Mouse (Mus musculus): ENCODE results near the gene Ddost.

Gene Ddost

GRCm38 (mm10) chr4:138311595-138311994, 7.1 kb downstream of the Ddost start:
- peak; percentile 23 for DNase-seq (ENCODE audit: low spot score)

- no peak for DNase-seq (ENCODE audit: low spot score)
Observed at GRCm38 (mm10) chr4:138312105-138312504, 7.6 kb downstream of the Ddost start.

GRCm38 (mm10) chr4:138313021-138313420, 8.5 kb downstream of the Ddost start:
- DNase-seq (ENCODE audit: low spot score): no peak

GRCm38 (mm10) chr4:138313795-138314194, 9.3 kb downstream of the Ddost start:
- DNase-seq (ENCODE audit: low spot score): no peak

- DNase-seq (ENCODE audit: low spot score): peak; percentile 36
Observed at GRCm38 (mm10) chr4:138315781-138316180, 11.3 kb downstream of the Ddost start.

- no peak for DNase-seq (ENCODE audit: low spot score)
Observed at GRCm38 (mm10) chr4:138316369-138316768, 11.8 kb downstream of the Ddost start.

GRCm38 (mm10) chr4:138318509-138319266, 14.2 kb downstream of the Ddost start:
- peak; percentile 78 for DNase-seq (ENCODE audit: low spot score)

- peak; percentile 91 for DNase-seq (ENCODE audit: low spot score)
Observed at GRCm38 (mm10) chr4:138319508-138319907, 15.0 kb downstream of the Ddost start.

- DNase-seq (ENCODE audit: low spot score): no peak
Observed at GRCm38 (mm10) chr4:138320711-138321110, 16.2 kb downstream of the Ddost start.

GRCm38 (mm10) chr4:138321488-138321887, 17.0 kb downstream of the Ddost start:
- no peak for DNase-seq (ENCODE audit: low spot score)

- DNase-seq (ENCODE audit: low spot score): no peak
Observed at GRCm38 (mm10) chr4:138322692-138323091, 18.2 kb downstream of the Ddost start.

- DNase-seq (ENCODE audit: low spot score): no peak
Observed at GRCm38 (mm10) chr4:138323753-138324152, 19.2 kb downstream of the Ddost start.

- DNase-seq (ENCODE audit: low spot score): no peak
Observed at GRCm38 (mm10) chr4:138324451-138324850, 19.9 kb downstream of the Ddost start.

GRCm38 (mm10) chr4:138325466-138326076, 21.0 kb downstream of the Ddost start:
- DNase-seq (ENCODE audit: low spot score): peak; percentile 94

- peak; percentile 90 for DNase-seq (ENCODE audit: low spot score)
Observed at GRCm38 (mm10) chr4:138326077-138326695, 21.7 kb downstream of the Ddost start, which contains the start of gene Pink1. TSS of gene Pink1 (minus strand) at chr4:138326307.

GRCm38 (mm10) chr4:138327155-138327554, 22.6 kb downstream of the Ddost start:
- peak; percentile 29 for DNase-seq (ENCODE audit: low spot score)

- DNase-seq (ENCODE audit: low spot score): no peak
Observed at GRCm38 (mm10) chr4:138327891-138328470, 23.5 kb downstream of the Ddost start.

GRCm38 (mm10) chr4:138330264-138330671, 25.7 kb downstream of the Ddost start:
- DNase-seq (ENCODE audit: low spot score): peak; percentile 39

- no peak for DNase-seq (ENCODE audit: low spot score)
Observed at GRCm38 (mm10) chr4:138331647-138332046, 27.1 kb downstream of the Ddost start.

GRCm38 (mm10) chr4:138333135-138333534, 28.6 kb downstream of the Ddost start:
- no peak for DNase-seq (ENCODE audit: low spot score)

- no peak for DNase-seq (ENCODE audit: low spot score)
Observed at GRCm38 (mm10) chr4:138335036-138335435, 30.5 kb downstream of the Ddost start.

- DNase-seq (ENCODE audit: low spot score): no peak
Observed at GRCm38 (mm10) chr4:138335648-138336047, 31.1 kb downstream of the Ddost start.

- DNase-seq (ENCODE audit: low spot score): no peak
Observed at GRCm38 (mm10) chr4:138336876-138337275, 32.3 kb downstream of the Ddost start.

Data from embryo, embryonic 10 days (tissue).